Mouse (Mus musculus): ENCODE results near the gene Atrip. TPM values are rescaled to one million over a fixed set of nuclear protein-coding genes. Genes with fewer than 3 reads are reported as not detected.
A peak's percentile ranks its signal among the peaks of the same experiment; 100 is the strongest.

The Atrip gene
- polyA plus RNA-seq, 1 experiment from 2014 or later, result 15.6 TPM

GRCm38 (mm10) chr9:109051651-109052489 is 22.1 kb downstream of the Atrip start:
- peaks cover 13% of the 10 kb centered on the region for H3K36me3 ChIP-seq (ENCODE audit: control insufficient read depth, insufficient read depth)
- H3K4me3 ChIP-seq (ENCODE audit: low read length), result no peak overlapping the region; the same call in 1 of the 2 replicates
- peaks cover 11% of the 10 kb centered on the region; the same call in 1 of the 2 replicates for H3K4me1 ChIP-seq (ENCODE audit: control insufficient read depth, insufficient read depth, low read length)
- WGBS, result 86% methylated on average over 10 of the region's 10 CpGs
- peak overlapping the region; percentile 47; the same call in 1 of the 2 replicates for H3K27ac ChIP-seq (ENCODE audit: low read length)
- no peaks in the 10 kb centered on the region for H3K9me3 ChIP-seq (replicated peaks; ENCODE audit: control insufficient read depth, low read length)
- H3K9ac ChIP-seq (ENCODE audit: low read length), result no peak overlapping the region
- ATAC-seq (replicated peaks; ENCODE audit: extremely low read depth, insufficient read depth, low FRiP score), result no peak
- no peaks in the 10 kb centered on the region for H3K27me3 ChIP-seq (ENCODE audit: control insufficient read depth, insufficient read depth, low read length)
- H3K4me2 ChIP-seq (ENCODE audit: low read depth, low read length), result no peak overlapping the region; the same call in 1 of the 2 replicates

DNA sequence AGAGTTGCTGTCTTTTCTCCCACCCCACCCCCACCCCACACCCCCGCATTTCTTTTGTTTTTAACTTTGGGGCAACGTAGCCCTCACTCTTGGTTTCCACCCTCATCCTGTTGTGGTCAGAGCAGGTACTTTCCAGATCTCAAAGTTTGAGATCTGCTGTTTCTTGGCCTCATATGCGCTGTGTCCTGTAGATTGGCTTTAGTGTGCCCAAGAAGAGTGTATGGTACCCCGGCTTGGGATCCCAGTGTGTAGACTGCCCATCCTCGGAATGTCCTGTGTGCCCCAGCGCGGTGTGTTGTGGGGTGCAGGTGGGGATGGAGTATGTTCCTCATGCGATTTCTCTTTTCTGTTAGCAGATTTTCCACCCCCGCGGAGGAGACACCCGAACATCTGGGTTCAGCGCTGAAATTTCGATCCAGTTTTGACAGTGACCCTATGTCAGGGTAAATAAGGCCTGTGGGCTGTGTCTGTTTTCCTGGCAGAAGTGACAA is 22.9 kb downstream of the Atrip start:
- Histone ChIP-seq H3K27me3 (ENCODE audit: control insufficient read depth, insufficient read depth, low read length) (no peaks in the 10 kb centered on the region), H3K27ac (ENCODE audit: low read length) (peak overlapping the region; percentile 47; the same call in 1 of the 2 replicates), H3K4me2 (ENCODE audit: low read depth, low read length) (no peak overlapping the region; the same call in 1 of the 2 replicates), H3K4me1 (ENCODE audit: control insufficient read depth, insufficient read depth, low read length) (peaks cover 11% of the 10 kb centered on the region; the same call in 1 of the 2 replicates), H3K9me3 (replicated peaks; ENCODE audit: control insufficient read depth, low read length) (no peaks in the 10 kb centered on the region), H3K36me3 (ENCODE audit: control insufficient read depth, insufficient read depth) (peaks cover 10% of the 10 kb centered on the region; the same call in 1 of the 2 replicates), H3K4me3 (ENCODE audit: low read length) (no peak overlapping the region; the same call in 1 of the 2 replicates), H3K9ac (ENCODE audit: low read length) (no peak overlapping the region)
- 80% methylated on average over 13 of the region's 13 CpGs for WGBS
- ATAC-seq (replicated peaks; ENCODE audit: extremely low read depth, insufficient read depth, low FRiP score), result no peak

- no peak overlapping the region for H3K9ac ChIP-seq (ENCODE audit: low read length)
- H3K27me3 ChIP-seq (ENCODE audit: control insufficient read depth, insufficient read depth, low read length), result no peaks in the 10 kb centered on the region
- no peak overlapping the region for H3K4me3 ChIP-seq (ENCODE audit: low read length)
- peaks cover 7% of the 10 kb centered on the region; the same call in 1 of the 2 replicates for H3K36me3 ChIP-seq (ENCODE audit: control insufficient read depth, insufficient read depth)
- H3K9me3 ChIP-seq (replicated peaks; ENCODE audit: control insufficient read depth, low read length), result no peaks in the 10 kb centered on the region
- whole genome bisulfite sequencing, result 66% methylated on average over 3 of the region's 3 CpGs
- peaks cover 11% of the 10 kb centered on the region; the same call in 1 of the 2 replicates for H3K4me1 ChIP-seq (ENCODE audit: control insufficient read depth, insufficient read depth, low read length)
- H3K27ac ChIP-seq (ENCODE audit: low read length), result no peak overlapping the region
- no peak overlapping the region for H3K4me2 ChIP-seq (ENCODE audit: low read depth, low read length)
- ATAC-seq (replicated peaks; ENCODE audit: extremely low read depth, insufficient read depth, low FRiP score), result no peak
These were observed 23.3 kb downstream of the Atrip start for GRCm38 (mm10) chr9:109050674-109050997.

DNA sequence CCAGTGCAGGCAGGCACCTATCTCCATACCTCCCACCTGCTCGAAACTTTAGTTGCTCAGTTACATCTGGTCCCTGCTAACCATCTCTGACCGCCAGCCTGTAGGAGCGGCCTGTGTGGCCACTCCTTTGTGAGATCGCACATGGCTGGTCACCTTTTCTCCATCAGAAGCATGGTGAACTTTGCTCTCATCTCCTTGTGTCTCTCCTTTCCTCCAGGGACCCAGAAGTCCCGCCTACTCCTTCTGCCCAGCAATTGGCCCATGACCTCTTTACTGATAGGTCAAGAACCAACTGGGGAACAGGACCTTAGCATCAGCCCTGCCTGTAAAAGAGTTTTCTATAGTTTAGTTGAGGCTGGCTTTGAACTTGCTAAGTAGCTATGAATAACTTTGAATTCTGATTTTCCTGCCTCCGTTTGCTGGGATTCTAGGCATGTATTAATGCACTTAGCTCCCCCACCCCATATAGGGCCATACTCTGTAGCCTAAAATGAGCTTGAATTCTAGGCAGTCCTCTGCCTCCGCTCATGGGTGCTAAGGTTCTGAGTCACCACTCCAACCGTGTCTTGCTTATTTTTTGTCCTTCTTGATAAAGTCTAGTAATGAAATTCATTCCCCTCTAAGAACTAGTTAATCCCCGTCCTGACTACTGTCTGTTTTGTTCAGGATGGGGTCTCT is 23.8 kb downstream of the Atrip start:
- no peak overlapping the region for H3K4me3 ChIP-seq (ENCODE audit: low read length)
- ATAC-seq (replicated peaks; ENCODE audit: extremely low read depth, insufficient read depth, low FRiP score), result no peak
- H3K9me3 ChIP-seq (replicated peaks; ENCODE audit: control insufficient read depth, low read length), result no peaks in the 10 kb centered on the region
- peaks cover 7% of the 10 kb centered on the region; the same call in 1 of the 2 replicates for H3K4me1 ChIP-seq (ENCODE audit: control insufficient read depth, insufficient read depth, low read length)
- H3K9ac ChIP-seq (ENCODE audit: low read length), result no peak overlapping the region
- H3K27me3 ChIP-seq (ENCODE audit: control insufficient read depth, insufficient read depth, low read length), result no peaks in the 10 kb centered on the region
- peaks cover 7% of the 10 kb centered on the region; the same call in 1 of the 2 replicates for H3K36me3 ChIP-seq (ENCODE audit: control insufficient read depth, insufficient read depth)
- H3K27ac ChIP-seq (ENCODE audit: low read length), result no peak overlapping the region
- 79% methylated on average over 9 of the region's 9 CpGs for WGBS
- no peak overlapping the region for H3K4me2 ChIP-seq (ENCODE audit: low read depth, low read length)

DNA sequence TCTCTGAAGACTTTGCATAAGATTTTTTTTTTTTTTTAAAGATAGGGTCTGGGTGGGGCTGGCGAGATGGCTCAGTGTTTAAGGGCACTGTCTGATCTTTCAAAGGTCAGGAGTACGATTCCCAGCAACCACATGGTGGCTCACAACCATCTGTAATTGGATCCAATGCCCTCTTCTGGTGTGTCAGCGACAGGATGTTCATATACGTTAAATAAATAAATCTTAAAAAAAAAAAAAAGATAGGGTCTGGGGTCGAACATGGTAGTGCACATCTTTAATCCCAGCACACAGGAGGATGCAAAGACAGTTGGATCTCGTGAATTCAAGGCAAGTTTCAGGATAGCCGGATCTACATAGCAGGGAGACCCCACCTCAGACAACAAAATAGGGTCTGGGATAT is 24.6 kb downstream of the Atrip start:
- Histone ChIP-seq H3K9ac (ENCODE audit: low read length) (no peak overlapping the region), H3K4me2 (ENCODE audit: low read depth, low read length) (no peak overlapping the region), H3K9me3 (replicated peaks; ENCODE audit: control insufficient read depth, low read length) (no peaks in the 10 kb centered on the region), H3K27me3 (ENCODE audit: control insufficient read depth, insufficient read depth, low read length) (no peaks in the 10 kb centered on the region), H3K4me1 (ENCODE audit: control insufficient read depth, insufficient read depth, low read length) (0 out of 2 replicates have a peak, but pooled peaks cover 3% of the 10 kb centered on the region), H3K4me3 (ENCODE audit: low read length) (no peak overlapping the region), H3K36me3 (ENCODE audit: control insufficient read depth, insufficient read depth) (peaks cover 7% of the 10 kb centered on the region; the same call in 1 of the 2 replicates), H3K27ac (ENCODE audit: low read length) (no peak overlapping the region)
- 73% methylated on average over 7 of the region's 7 CpGs for WGBS
- ATAC-seq (replicated peaks; ENCODE audit: extremely low read depth, insufficient read depth, low FRiP score), result no peak

DNA sequence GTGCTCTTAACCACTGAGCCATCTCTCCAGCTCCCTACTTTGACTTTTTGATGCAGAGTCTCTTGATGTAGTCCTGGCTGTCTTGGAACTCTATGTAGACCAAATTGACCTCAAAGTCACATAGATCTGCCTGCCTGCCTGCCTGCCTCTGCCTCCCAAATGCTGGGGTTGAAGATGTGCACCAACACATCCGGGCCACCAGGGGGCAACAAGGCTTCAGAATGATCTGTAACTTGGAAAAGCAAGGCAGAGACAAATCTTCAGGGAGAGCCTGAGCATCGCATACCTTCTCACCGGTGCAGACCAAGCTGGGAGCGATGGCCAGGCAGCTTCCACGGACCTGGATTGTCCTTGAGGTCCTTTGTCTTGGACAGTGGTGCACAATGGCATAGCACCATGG is 27.6 kb downstream of the Atrip start:
- Histone ChIP-seq H3K27me3 (ENCODE audit: control insufficient read depth, insufficient read depth, low read length) (no peaks in the 10 kb centered on the region), H3K36me3 (ENCODE audit: control insufficient read depth, insufficient read depth) (peaks cover 5% of the 10 kb centered on the region; the same call in 1 of the 2 replicates), H3K9me3 (replicated peaks; ENCODE audit: control insufficient read depth, low read length) (no peaks in the 10 kb centered on the region), H3K4me1 (ENCODE audit: control insufficient read depth, insufficient read depth, low read length) (peaks cover under 1% of the 10 kb centered on the region; the same call in 1 of the 2 replicates), H3K9ac (ENCODE audit: low read length) (no peak overlapping the region), H3K4me2 (ENCODE audit: low read depth, low read length) (no peak overlapping the region), H3K4me3 (ENCODE audit: low read length) (no peak overlapping the region), H3K27ac (ENCODE audit: low read length) (no peak overlapping the region)
- ATAC-seq (replicated peaks; ENCODE audit: extremely low read depth, insufficient read depth, low FRiP score), result no peak
- WGBS, result 42% methylated on average over 5 of the region's 5 CpGs

DNA sequence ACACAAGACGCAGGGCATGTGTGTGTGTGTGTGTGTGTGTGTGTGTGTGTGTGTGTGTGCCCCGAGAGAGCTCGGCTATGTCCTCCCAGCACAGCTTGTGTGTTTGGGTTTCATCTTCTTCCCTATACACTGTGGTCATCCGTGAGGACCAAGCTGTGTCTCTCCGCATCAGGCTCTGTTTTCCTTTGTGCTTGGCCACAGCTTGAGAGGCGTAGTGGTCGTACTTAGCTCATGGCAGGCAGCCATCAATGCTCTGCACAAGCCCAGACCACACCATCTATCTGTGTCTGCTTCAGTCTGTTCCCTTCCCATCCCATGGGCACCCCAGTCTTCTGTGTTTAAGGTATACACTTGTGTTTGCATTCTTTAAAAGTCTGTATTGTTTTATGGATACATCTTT is 32.6 kb downstream of the Atrip start:
- Histone ChIP-seq H3K4me2 (ENCODE audit: low read depth, low read length) (peak overlapping the region; percentile 81; the same call in 1 of the 2 replicates), H3K27ac (ENCODE audit: low read length) (no peak overlapping the region), H3K27me3 (ENCODE audit: control insufficient read depth, insufficient read depth, low read length) (no peaks in the 10 kb centered on the region), H3K4me3 (ENCODE audit: low read length) (peak overlapping the region; percentile 5; the same call in 1 of the 2 replicates), H3K9me3 (replicated peaks; ENCODE audit: control insufficient read depth, low read length) (no peaks in the 10 kb centered on the region), H3K4me1 (ENCODE audit: control insufficient read depth, insufficient read depth, low read length) (peaks cover 22% of the 10 kb centered on the region), H3K9ac (ENCODE audit: low read length) (peak overlapping the region; percentile 49; the same call in 1 of the 2 replicates), H3K36me3 (ENCODE audit: control insufficient read depth, insufficient read depth) (0 out of 2 replicates have a peak, but pooled peaks cover under 1% of the 10 kb centered on the region)
- no peak for ATAC-seq (replicated peaks; ENCODE audit: extremely low read depth, insufficient read depth, low FRiP score)
- WGBS, result 33% methylated on average over 7 of the region's 7 CpGs

DNA sequence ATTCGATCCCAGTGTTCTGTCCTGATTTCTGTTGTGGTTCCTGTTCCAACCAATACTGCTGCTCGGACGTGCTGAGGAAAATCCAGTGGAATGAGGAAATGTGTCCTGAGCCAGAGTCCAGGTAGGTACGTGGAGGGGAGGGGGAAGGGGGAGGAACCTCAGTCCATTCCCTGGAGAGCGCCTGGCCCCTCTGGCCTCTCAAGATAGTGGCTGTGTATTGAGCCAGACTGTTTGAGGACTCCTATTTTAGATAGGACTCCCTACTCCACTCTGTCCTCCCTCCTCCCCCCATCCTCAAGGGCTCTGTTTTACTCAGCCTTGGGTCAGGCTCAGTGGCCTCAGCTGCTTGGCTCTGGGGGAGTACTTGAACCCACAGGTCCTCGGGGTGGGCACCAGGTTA is 33.0 kb downstream of the Atrip start:
- H3K4me1 ChIP-seq (ENCODE audit: control insufficient read depth, insufficient read depth, low read length), result peaks cover 22% of the 10 kb centered on the region

More for the DNA sequence above, 33.0 kb downstream of the Atrip start:
- Histone ChIP-seq H3K4me2 (ENCODE audit: low read depth, low read length) (peak overlapping the region; percentile 81), H3K4me3 (ENCODE audit: low read length) (peak overlapping the region; percentile 5; the same call in 1 of the 2 replicates), H3K9ac (ENCODE audit: low read length) (peak overlapping the region; percentile 49), H3K27ac (ENCODE audit: low read length) (no peak overlapping the region), H3K36me3 (ENCODE audit: control insufficient read depth, insufficient read depth) (no peaks in the 10 kb centered on the region), H3K27me3 (ENCODE audit: control insufficient read depth, insufficient read depth, low read length) (no peaks in the 10 kb centered on the region), H3K9me3 (replicated peaks; ENCODE audit: control insufficient read depth, low read length) (no peaks in the 10 kb centered on the region)
- ATAC-seq (replicated peaks; ENCODE audit: extremely low read depth, insufficient read depth, low FRiP score), result 0 out of 2 replicates have a peak, but pooled peaks have one; percentile 23
- WGBS, result 22% methylated on average over 6 of the region's 6 CpGs

Data from heart, embryonic 16.5 days (tissue).